Mouse (Mus musculus) T-helper 17 cell (primary cell): ENCODE measurements at regions not wholly inside any gene's neighbourhood (a gene's known extent, or its start where the extent isn't known, plus 50 kb on each side); places are given as distances from the start of the nearest gene placed in this dataset.

Experiments used
- in situ Hi-C, 2 experiments: fragments of 300-600 bp; cut with MboI, MseI; formaldehyde crosslinking; loops; 1 replicate in 1 of 2; 2 replicates in 1 of 2; pipeline ENCODE4 v1.15.1; 2025; ENCODE audit warnings: high pct_unique_total_duplicates in 2 of 2

DNA sequence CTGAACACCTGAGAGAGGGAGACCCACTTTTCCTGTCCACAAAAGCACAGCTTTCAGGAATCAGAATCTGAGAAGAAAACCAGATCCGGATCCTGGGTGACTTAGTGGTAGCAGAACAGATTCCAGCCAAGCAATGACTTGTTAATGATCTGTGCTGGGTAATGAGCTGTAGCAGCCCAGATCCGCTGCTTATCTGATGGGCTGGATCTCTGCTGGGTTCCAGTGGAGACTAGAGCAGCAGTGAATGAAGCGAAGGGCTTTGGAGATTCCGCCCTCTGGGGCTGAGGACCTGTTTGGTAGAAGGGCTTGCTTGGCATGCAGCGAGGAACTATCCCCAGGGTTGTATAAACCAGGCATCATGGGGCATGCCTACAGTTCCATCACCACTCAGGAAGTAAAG, 156.3 kb downstream of the Maf start:
- in situ Hi-C loops, result no loop called here

DNA sequence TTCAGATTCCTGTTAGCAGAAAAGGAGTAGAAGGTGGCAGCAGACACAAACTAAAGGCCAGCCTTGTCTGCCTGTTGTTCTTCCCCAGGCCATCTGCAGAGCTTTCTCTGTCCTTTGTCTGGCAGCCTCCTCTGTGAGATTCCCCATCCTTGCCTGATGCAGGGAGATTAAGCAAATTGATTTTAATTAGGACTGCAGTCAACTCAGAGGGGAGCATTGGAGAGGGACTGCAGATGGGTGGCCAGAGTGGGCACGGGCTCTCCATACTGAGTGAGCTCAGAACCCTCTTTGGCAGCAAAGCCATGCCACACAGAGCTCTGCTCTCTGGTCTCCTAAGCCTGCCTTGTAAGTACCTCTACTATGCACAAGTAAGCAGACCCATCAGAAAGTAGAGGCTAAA, 158.5 kb downstream of the Maf start:
- in situ Hi-C loops, result no loop called here

DNA sequence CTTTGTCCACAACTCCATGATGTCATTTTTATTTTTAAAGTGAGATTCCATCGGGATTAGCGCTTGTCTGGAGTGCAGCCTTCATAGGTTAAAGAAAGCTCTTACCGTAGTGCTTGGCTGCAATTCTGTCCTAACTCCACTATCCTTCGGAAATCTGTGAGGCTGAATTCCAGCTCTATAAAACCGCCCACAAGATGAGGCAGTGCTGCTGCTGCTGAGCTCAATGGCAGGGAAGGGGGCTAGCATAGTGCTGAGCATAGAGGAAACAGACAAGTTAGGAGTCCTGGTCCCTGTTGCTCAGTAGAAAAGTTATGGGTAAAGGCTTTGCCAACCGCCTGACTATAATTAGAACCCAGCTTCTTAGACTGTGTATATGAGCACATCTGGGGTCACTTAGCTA, 163.5 kb downstream of the Maf start:
- in situ Hi-C loops, result no loop called here

DNA sequence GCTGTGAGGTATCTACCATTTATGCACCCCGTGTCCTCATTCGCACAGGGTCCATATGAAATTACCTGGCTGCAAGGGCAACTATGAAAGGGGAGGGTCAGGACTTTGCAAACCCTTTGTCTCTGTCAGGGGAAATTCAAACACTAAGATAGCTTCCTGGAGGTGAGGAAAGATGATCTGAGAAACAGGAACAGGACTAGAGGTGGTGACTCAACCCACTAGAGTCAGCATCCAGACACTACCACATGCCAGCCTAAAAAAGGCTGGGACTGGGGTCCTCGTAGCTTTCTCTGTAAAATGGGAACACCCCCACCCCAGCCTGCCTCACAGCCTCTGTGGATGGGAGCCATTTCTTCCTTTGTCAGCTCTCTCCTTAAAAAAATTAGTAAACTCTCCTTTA, 164.7 kb downstream of the Maf start:
- in situ Hi-C loops, result no loop called here

DNA sequence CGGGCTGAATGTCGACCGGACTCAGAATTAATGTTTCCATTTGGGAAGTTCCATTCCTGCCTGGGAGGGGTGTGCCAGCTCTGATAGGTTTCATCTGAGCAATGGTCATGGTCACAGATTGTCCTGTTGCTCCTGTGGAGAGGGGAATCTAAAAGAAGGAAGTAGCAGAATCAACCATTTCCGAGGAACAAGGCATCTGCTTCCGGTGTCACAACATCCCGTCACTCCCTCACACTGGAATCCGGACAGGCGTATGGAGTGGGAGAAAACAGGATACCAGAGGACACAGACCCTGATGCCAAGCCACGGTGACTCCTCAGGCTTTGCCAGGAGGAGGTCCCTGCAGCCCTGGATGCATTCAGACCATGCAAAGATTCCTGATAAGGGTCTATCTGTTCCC, 168.0 kb downstream of the Maf start:
- in situ Hi-C loops, result no loop called here

DNA sequence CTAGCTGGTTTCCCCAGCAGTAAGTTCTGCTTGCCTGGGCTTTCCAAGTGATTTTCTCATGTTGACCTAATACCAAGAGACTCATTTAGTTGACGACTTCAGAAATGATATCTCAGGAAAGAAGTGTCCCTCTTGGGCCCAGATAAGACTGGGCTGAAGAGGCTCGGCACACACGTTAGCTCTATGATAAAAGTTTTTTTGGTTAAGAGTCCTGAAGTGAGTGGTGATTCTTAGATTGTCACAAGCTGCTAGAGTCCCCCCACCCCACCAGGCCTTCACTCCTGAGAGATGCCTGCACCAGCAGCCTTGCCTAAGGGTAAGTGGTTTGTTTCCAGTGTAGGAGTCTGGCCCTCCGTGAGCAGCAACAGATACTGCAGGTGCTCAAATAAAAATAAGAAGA, 169.4 kb downstream of the Maf start:
- in situ Hi-C loops, result no loop called here

DNA sequence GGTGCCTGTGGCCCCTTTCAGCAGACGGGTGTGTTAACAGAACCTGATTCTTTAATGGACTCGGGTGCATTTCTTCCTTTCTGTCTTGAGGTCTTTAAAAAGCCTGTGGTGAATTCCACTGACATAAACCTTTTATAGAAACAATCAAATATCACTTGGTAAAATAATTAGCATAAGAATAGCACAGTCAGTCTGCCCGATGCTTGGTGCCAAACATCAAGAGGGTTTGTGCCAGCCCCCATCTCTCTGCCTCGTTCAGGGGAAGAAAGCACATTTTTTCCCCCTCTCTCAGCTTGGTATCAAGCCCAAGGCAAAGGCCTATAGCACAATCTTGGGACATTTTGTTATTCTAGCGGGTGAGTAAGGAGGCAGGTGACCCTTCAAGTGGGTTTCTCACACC, 169.8 kb downstream of the Maf start:
- in situ Hi-C loops, result no loop called here

DNA sequence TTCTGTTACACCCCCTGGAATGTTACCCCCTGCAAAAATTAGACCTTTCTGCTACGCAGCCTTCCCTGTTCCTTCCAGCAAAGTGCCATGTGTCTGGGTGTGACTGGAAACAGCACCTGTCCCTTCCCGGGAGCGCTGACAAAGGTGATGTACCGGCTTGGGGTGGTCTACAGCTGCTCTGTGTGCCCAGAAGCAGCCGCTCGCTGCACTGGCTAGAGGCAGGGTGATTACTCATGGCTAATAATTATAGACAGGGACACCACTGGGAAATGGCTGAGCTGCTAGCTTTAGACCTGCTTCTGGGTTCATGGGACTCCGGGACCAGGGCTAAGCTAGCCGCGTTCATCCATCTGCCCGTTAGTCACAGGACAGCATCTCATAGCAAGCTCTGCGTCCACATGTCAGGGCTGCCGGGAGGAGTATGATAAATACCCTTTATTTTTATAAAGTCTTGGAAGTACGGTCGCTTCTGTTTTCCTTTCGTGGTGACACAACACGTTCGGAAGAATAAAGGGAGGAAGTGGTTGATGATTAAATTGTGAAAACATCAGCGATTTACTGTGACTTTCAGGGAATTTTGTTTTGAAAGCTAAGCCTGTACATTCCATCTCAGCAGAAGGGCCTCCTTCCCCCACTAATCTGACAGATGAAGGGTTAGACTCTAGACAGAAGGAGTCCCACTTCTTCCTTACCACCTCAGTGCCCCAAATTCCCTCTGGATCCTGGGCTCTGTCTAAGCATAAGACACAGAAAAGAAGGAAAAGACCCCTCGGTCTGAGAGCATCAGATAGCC, 170.8 kb downstream of the Maf start:
- in situ Hi-C loops, result no loop called here

DNA sequence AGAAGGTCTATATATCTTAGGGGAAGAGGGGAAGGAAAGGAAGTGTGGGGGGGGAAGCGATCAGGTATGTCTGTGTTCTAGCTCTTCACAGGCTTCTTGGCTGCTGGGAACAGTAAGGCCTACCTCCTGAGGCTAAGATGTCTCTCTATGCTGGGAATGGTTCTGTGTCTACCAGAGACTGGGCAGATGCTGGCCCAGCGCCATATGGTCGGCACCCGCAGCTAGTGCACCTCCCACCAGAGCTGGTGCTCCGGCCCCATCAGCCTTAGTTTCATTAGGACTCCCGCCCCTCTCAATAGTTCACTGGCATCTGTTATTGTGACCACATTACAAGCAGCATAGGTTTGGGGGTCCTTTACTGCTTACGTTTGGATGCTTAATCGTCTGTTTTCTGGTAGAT, 171.6 kb downstream of the Maf start:
- in situ Hi-C loops, result no loop called here

DNA sequence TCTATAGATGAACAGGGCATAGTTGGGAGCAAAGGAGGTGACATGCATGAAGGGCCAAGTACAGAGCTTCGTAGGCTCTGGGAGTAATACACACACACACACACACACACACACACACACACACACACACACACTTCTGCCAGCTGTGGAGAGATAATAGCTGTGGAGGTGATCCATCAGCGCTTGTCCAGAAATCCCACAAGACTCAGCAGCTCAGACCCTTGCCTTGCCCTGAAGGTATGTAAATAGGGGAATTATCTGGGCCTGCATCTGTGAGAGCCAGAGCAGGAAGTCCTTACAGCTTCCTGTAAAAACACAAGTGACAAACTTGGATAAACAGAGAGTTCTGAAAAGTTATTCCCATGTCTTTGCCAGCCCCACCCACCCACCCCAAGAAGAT, 173.6 kb downstream of the Maf start:
- in situ Hi-C loops, result no loop called here

DNA sequence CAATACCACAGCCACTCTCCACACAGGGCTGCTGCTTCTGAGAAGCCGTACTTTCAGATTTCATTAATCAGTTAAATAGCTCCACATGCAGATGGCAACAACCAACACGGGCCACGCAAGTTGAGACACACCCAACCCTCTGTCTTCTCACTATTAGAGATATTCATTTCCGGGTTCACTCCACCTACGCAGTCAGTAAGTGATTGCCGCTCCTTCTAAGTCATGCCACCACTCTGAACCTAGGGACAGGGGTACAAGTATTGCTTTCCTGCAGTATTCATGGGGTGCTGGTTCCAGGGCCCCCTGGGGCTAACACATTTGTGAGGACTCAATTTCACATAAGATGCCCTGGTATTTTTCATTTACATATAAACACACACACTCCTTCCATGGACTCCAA, 176.3 kb downstream of the Maf start:
- in situ Hi-C loops, result no loop called here

DNA sequence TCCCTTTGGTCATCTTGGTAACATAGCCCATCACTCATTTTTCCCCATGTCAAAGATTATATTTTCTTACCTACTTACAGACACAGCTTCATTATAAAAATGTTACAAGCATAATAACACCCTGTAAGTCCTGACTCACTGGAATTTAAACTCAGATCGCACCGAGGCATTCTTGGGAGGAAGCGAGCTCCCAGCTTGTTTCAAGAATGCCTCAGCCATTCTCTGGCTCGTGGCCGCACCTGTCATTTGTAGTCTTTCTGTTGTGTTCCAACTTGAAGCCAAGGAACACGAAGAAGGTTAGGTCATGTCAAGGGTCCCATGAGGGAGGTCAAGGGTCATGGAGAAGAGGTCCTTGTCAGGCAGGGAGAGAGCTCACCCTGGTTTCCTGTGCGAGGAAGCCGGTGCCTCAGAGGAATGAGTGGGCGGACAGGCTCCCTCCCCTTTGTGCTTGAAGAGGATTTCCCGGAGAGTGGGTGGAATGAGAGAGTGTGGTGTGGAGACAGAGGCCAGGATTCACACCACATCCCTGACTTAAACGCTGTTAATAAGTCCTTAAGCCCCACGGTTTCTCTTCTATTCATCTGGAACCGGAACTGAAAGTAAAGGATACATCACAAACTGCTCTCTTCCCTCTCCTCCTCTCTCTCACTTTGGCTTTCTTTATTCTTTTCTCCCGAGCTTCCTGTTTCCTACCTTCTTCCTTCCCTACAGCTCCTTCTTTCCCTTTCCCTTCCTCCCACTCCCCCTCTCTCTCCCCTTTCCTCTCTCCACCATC, 177.8 kb downstream of the Maf start:
- in situ Hi-C loops, result loop anchor here in 1 of 2 experiments (5.0 kb wide), 1 partner anchor 58 kb away; no protein-coding TSS in a partner anchor

DNA sequence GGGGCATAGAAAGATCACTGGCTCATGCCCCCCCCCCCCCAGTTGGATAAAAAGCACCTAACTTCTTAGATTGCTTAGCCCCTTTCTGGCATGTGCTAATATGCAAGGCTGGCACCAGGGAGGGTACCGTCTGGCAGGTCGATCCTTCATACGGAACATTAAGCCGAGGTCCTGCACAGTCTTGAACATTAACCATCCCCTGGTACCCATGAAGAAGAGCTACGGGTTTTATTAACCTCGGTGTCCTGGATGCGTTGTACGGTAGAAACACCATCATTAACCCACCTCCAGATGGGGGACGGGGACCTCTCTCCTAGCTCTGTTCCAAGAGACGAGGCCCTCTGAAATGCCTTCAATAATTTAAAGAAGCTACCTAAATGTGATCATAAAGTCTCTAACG, 178.7 kb downstream of the Maf start:
- in situ Hi-C loops, result loop anchor here in 1 of 2 experiments (5.0 kb wide), 1 partner anchor 58 kb away; no protein-coding TSS in a partner anchor

DNA sequence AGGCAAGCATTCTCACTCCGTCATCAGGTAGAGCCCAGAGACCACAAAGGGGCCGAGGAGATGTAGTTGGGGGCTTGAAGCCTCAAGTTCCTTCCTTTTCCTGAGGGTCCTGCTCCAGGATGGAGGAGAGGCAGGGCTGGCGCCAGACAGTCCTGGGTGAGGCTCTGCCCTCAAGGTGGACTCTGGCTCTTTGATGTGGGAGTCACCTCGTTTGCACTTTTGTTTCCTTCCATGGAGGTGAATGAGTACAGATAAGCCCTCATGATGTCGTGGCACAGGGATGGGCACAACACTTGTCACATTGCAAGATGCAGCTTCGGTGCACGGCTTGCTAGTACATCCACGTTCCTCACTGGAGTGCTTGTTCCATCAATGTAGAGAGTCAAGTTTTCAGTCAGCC, 182.4 kb downstream of the Maf start:
- in situ Hi-C loops, result loop anchor here in 1 of 2 experiments (5.0 kb wide), 1 partner anchor 62 kb away; no protein-coding TSS in a partner anchor

DNA sequence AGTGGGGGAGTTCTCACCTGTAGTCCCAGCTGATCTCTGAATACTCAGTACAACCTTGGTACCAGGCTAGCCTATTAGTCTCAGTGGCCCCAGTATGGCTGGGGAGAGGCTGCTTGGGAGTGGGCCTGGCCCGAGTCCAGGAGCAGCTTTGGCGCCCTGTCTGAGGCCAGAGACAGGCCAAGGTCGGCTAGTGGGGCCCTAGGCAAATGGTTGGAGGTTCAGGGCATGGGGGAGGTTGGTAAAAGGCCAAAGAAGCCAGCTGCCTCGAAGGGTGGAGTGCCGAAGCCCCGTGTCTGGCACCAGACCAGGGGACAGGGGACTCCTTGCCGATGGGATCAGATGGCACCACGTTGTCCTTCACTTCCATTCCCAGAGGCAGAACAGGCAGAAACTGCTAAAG, 182.9 kb downstream of the Maf start:
- in situ Hi-C loops, result loop anchor here in 1 of 2 experiments (5.0 kb wide), 1 partner anchor 63 kb away; no protein-coding TSS in a partner anchor

DNA sequence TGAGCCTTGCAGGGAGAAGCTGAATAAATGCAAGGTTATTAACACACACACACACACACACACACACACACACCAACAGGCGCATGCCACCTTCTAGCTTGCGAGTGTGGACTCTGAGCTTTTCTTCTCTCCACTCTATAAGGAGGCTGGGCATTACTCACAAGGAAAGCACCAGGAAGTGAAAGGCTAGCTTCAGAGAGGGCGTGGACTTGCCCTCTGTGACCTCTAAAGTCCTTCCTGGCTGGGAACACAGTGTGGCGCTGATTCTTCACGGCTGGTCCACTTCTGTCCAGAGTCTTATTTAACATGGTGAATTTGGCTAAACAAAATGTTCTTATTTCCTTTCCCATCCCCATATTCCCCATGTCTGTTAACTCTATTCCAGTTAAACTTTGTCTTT, 185.1 kb downstream of the Maf start:
- in situ Hi-C loops, result no loop called here

DNA sequence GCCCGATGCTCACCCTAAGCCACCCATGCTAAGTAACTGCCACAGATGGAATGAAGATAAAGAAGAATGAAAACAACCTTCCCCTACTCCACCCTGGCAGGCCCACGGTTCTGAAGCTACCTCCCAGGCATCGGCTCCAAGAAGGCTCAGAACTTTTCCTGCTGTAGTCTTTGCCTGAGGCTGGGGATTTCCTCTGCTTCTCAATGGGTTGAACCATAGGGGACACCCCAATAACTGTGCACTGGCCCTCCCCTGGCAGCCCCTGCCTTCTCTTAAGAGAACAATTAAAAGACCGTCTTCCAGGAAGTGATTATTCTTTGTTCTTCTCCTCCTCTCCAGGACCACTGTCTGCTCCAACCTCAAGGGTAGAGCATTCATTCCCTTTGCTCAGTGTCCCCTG, 191.9 kb downstream of the Maf start:
- in situ Hi-C loops, result no loop called here

DNA sequence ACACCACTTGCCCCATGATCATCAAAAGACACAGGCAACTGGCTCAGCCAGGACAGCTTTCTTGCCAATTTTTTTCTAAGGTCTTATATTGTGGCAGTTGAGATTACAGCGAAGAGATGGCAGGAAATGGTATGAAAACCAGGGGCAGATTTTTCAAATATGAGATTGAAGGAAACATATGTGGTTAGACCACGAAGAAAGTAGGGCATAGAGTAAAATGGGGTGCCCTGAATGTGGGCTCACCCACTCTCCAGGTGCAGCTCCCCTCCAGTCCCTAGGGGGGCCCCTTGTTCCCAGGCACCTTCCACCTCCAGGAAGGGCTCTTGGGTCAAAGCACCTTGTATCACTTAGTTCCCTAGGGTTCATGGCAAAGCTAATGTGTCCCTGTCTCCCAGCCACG, 193.1 kb downstream of the Maf start:
- in situ Hi-C loops, result no loop called here

DNA sequence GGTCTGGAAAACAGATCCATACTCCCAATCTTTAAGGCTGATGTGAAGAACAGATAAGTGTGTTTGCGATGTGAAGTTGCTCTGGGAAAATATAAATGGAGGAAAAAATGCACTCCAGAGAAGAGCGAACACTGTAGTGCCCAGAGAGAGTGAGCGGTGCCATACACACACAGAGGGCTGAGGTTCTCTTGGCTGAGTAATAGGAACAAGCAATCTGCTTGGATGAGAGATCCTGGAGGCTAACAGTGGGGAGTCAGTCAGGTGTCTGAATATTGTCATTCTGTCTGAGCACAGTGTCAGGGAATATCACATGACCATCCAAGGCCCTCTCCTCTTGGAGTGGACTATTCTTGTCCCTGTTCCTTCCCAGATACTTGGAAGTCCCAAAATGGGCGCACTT, 200.4 kb downstream of the Maf start:
- in situ Hi-C loops, result no loop called here

DNA sequence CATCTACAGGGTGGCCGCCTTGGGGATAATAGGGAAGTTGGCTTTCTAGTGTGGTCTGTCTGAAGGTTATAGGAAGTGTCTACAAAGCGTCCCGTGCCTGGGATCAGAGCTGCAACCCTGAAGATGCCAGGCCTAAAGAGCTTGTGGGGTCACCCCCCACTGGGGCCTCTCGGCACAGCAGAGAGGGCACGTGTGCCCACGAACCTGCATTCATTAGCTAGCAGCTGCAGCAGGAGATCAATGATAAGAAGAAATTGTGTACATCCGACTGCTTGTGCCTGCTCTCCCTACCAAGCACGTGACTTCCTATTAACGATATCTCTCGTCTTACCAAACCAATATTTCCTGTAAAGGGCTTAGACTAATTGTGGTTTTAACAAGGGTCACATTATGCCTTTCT, 200.9 kb downstream of the Maf start:
- in situ Hi-C loops, result no loop called here

DNA sequence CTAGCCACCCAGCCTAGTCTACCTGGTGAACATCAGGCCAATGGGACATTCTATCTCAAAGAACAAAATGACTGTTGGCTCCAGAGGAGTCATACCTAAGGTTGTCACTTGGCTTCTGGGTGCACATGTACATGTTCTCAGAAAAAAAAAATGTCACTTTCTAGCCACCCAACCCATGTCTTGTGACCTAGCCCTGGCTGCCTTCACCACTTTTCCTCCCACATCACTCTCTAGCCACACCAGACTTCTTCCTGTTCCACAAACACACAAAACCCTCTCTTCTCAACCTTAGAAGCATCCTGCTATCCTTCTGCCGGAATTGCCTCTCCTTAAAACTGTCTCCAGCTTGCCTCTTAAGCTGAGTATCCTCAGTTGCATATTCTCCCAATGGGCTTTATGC, 211.6 kb downstream of the Maf start:
- in situ Hi-C loops, result loop anchor here in 1 of 2 experiments (10.0 kb wide), 1 partner anchor 101 kb away; no protein-coding TSS in a partner anchor

DNA sequence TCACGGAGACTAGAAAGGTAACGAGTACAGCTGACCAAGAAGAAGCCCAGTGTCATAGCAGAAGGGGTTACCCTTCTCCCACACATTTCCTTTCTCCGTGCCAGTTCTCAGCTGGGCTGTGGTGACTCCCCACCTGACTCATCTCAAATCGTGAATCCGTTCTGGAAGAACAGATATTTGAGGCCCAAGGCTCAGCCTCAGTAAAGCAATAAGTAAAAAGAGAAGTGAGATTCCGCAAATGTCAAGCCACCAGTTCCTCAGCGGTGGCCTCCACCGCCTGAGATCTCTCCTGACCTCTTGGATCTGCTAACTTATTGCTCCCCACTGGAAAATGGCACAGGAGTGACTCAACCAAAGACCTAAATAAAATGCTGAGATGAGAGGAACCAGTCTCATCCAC, 213.2 kb downstream of the Maf start:
- in situ Hi-C loops, result loop anchor here in 1 of 2 experiments (5.0 to 10.0 kb wide), 2 partner anchors 100 to 532 kb away; no protein-coding TSS in a partner anchor

DNA sequence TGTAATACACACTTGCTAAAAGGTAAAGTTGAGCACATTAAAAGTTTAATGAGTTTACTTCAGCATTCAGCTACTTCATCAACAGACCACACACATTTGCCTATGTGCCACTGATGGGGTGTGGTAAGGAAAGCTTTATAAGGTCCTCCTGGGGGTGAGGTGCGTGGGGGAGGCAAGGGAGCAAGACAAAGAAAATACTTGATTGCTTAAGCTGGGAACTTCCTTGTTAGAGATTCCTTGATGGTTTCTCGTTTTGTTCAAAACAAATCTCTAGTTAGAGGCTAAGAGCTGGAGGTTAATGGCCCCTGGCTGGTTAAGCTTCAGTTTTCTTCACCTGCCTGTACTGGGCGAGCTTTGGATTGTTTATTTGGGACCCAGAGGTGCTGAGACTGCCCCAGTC, 220.7 kb downstream of the Maf start:
- in situ Hi-C loops, result no loop called here
